Mouse (Mus musculus) erythroid progenitor cell, adult 5-6 weeks (primary cell): ENCODE results near the gene Lgals2. TPM values are rescaled to one million over a fixed set of nuclear protein-coding genes. Genes with fewer than 3 reads are reported as not detected.

ENCODE experiments used
- total RNA-seq, 2 experiments: library from RNA; stranded (forward) in 1 of 2; stranded (reverse) in 1 of 2; fragments of 150-400 nt in 1 of 2; fragments of 186-747, 209-891 nt in 1 of 2; gene quantifications; 2 replicates each; pipeline versions ENCODE4 v1.2.3 to v1.2.4; 2015 to 2017; ENCODE audit warnings: low replicate concordance in 2 of 2

Lgals2 gene
- total RNA-seq, 2 experiments from 2014 or later, result not detected

Other genes with a start within 250 kb of the Lgals2 start
- not detected in 2 replicates for gene Elfn2, start 136.8 kb downstream of the Lgals2 start, total RNA-seq (2015; ENCODE audit: low replicate concordance)
- not detected in 2 replicates for gene Elfn2, start 136.8 kb downstream of the Lgals2 start, total RNA-seq (2017; ENCODE audit: low replicate concordance)
- gene Mfng, start 82.1 kb downstream of the Lgals2 start, total RNA-seq (2015; ENCODE audit: low replicate concordance), result 1.7 and 1.8 TPM in 2 replicates
- 2.3 TPM in 1 of 2 replicates, not detected in the other for gene Mfng, start 82.1 kb downstream of the Lgals2 start, total RNA-seq (2017; ENCODE audit: low replicate concordance)
- 0.42 and 0.72 TPM in 2 replicates for gene Card10, start 52.5 kb downstream of the Lgals2 start, total RNA-seq (2015; ENCODE audit: low replicate concordance)
- gene Card10, start 52.5 kb downstream of the Lgals2 start, total RNA-seq (2017; ENCODE audit: low replicate concordance), result not detected in 2 replicates
- not detected in 2 replicates for gene Cdc42ep1, start 12.9 kb downstream of the Lgals2 start, total RNA-seq (2015; ENCODE audit: low replicate concordance)
- gene Cdc42ep1, start 12.9 kb downstream of the Lgals2 start, total RNA-seq (2017; ENCODE audit: low replicate concordance), result not detected in 2 replicates
- gene Gga1, start 21.7 kb upstream of the Lgals2 start, total RNA-seq (2015; ENCODE audit: low replicate concordance), result 22.0 and 25.2 TPM in 2 replicates
- gene Gga1, start 21.7 kb upstream of the Lgals2 start, total RNA-seq (2017; ENCODE audit: low replicate concordance), result 3.5 and 6.0 TPM in 2 replicates
- 1.3 TPM in 1 of 2 replicates, not detected in the other for gene Gm49510, start 44.1 kb upstream of the Lgals2 start, total RNA-seq (2015; ENCODE audit: low replicate concordance)
- not detected in 2 replicates for gene Gm49510, start 44.1 kb upstream of the Lgals2 start, total RNA-seq (2017; ENCODE audit: low replicate concordance)
- 17.7 and 21.4 TPM in 2 replicates for gene Sh3bp1, start 44.2 kb upstream of the Lgals2 start, total RNA-seq (2015; ENCODE audit: low replicate concordance)
- 0.26 and 7.1 TPM in 2 replicates for gene Sh3bp1, start 44.2 kb upstream of the Lgals2 start, total RNA-seq (2017; ENCODE audit: low replicate concordance)
- gene Pdxp, start 58.4 kb upstream of the Lgals2 start, total RNA-seq (2015; ENCODE audit: low replicate concordance), result 0.72 and 2.1 TPM in 2 replicates
- 1.4 TPM in 1 of 2 replicates, not detected in the other for gene Pdxp, start 58.4 kb upstream of the Lgals2 start, total RNA-seq (2017; ENCODE audit: low replicate concordance)
- 66.7 and 92.6 TPM in 2 replicates for gene Lgals1, start 71.2 kb upstream of the Lgals2 start, total RNA-seq (2015; ENCODE audit: low replicate concordance)
- gene Lgals1, start 71.2 kb upstream of the Lgals2 start, total RNA-seq (2017; ENCODE audit: low replicate concordance), result 67.5 and 70.4 TPM in 2 replicates
- gene Nol12, start 79.4 kb upstream of the Lgals2 start, total RNA-seq (2015; ENCODE audit: low replicate concordance), result 12.6 and 22.6 TPM in 2 replicates
- 6.8 and 11.2 TPM in 2 replicates for gene Nol12, start 79.4 kb upstream of the Lgals2 start, total RNA-seq (2017; ENCODE audit: low replicate concordance)
- 40.7 and 72.8 TPM in 2 replicates for gene Triobp, start 92.2 kb upstream of the Lgals2 start, total RNA-seq (2015; ENCODE audit: low replicate concordance)
- gene Triobp, start 92.2 kb upstream of the Lgals2 start, total RNA-seq (2017; ENCODE audit: low replicate concordance), result 46.2 and 61.3 TPM in 2 replicates
- 13.7 and 21.4 TPM in 2 replicates for gene H1f0, start 172.9 kb upstream of the Lgals2 start, total RNA-seq (2015; ENCODE audit: low replicate concordance)
- 16.7 and 19.7 TPM in 2 replicates for gene H1f0, start 172.9 kb upstream of the Lgals2 start, total RNA-seq (2017; ENCODE audit: low replicate concordance)
- gene Galr3, start 186.4 kb upstream of the Lgals2 start, total RNA-seq (2015; ENCODE audit: low replicate concordance), result not detected in 2 replicates
- gene Galr3, start 186.4 kb upstream of the Lgals2 start, total RNA-seq (2017; ENCODE audit: low replicate concordance), result not detected in 2 replicates
- gene Ankrd54, start 207.4 kb upstream of the Lgals2 start, total RNA-seq (2015; ENCODE audit: low replicate concordance), result 64.9 and 75.0 TPM in 2 replicates
- 37.3 and 66.5 TPM in 2 replicates for gene Ankrd54, start 207.4 kb upstream of the Lgals2 start, total RNA-seq (2017; ENCODE audit: low replicate concordance)
- gene Eif3l, start 219.7 kb upstream of the Lgals2 start, total RNA-seq (2015; ENCODE audit: low replicate concordance), result 50.1 and 69.2 TPM in 2 replicates
- 47.1 and 47.9 TPM in 2 replicates for gene Eif3l, start 219.7 kb upstream of the Lgals2 start, total RNA-seq (2017; ENCODE audit: low replicate concordance)